Mouse (Mus musculus) CH12.LX (cell line): Measurements from ENCODE around the gene Tmem100. TPM values are rescaled to one million over a fixed set of nuclear protein-coding genes. Genes with fewer than 3 reads are reported as not detected.

ENCODE experiments used
- DNase-seq: peaks from one replicate; pipeline ENCODE4 v3.0.0-alpha.2; 2013; ENCODE audit errors: extremely low read depth
- H3K27ac ChIP-seq: 2 replicates; pipeline ENCODE4 v1.5.1; 2012; ENCODE audit warnings: low read depth, mild to moderate bottlenecking, control low read depth, moderate library complexity; ENCODE audit not compliant: insufficient read depth
- H3K27me3 ChIP-seq: replicated peaks from 2 replicates; pipeline ENCODE3; 2012; ENCODE audit warnings: inconsistent platforms
- H3K36me3 ChIP-seq, 2 experiments: replicated peaks in 1 of 2; 2 replicates each; pipeline versions ENCODE3 to v1.6.1; 2012; ENCODE audit warnings: inconsistent platforms in 1 of 2, low read length in 1 of 2, mild to moderate bottlenecking in 1 of 2, mixed read lengths in 1 of 2, moderate library complexity in 1 of 2; ENCODE audit not compliant: control insufficient read depth in 1 of 2, insufficient read depth in 1 of 2
- H3K4me1 ChIP-seq, 2 experiments: 2 replicates each; pipeline ENCODE4 v1.6.1; 2012; ENCODE audit warnings: inconsistent platforms in 1 of 2, moderate library complexity in 1 of 2; ENCODE audit not compliant: insufficient read depth in 2 of 2, control insufficient read depth in 1 of 2
- H3K4me2 ChIP-seq: 2 replicates; pipeline ENCODE4 v1.6.1; 2012; ENCODE audit warnings: low read depth, mild to moderate bottlenecking, control low read depth; ENCODE audit not compliant: poor library complexity, insufficient read depth, severe bottlenecking
- H3K4me3 ChIP-seq, 3 experiments: fragments of 150-350 bp in 1 of 3; sonication (generic) in 1 of 3; replicated peaks in 1 of 3; 2 replicates each; pipeline versions ENCODE3 to v1.5.1; 2011 to 2012; ENCODE audit warnings: low read depth in 2 of 3, low read length in 2 of 3, mild to moderate bottlenecking in 2 of 3, moderate library complexity in 2 of 3, control low read depth in 1 of 3, improper control_type of control experiment in 1 of 3, inconsistent platforms in 1 of 3, mixed read lengths in 1 of 3; ENCODE audit not compliant: poor library complexity in 1 of 3
- H3K79me2 ChIP-seq: replicated peaks from 2 replicates; pipeline ENCODE4 v1.6.1; 2012; ENCODE audit warnings: mild to moderate bottlenecking, moderate library complexity; ENCODE audit not compliant: control insufficient read depth, poor library complexity, insufficient read depth, severe bottlenecking; ENCODE audit errors: extremely low read depth
- H3K9ac ChIP-seq: 2 replicates; pipeline ENCODE4 v1.6.1; 2012; ENCODE audit warnings: low read depth, mild to moderate bottlenecking, control low read depth, moderate library complexity; ENCODE audit not compliant: insufficient read depth
- H3K9me3 ChIP-seq: replicated peaks from 2 replicates; pipeline ENCODE3; 2012; ENCODE audit warnings: low read length, inconsistent platforms, mixed read lengths
- BHLHE40 ChIP-seq: IDR thresholded peaks from 2 replicates; pipeline ENCODE4 v1.6.1; 2011; ENCODE audit warnings: mild to moderate bottlenecking, low read depth, low read length, improper control_type of control experiment
- CHD1 ChIP-seq: IDR thresholded peaks from 2 replicates; pipeline ENCODE4 v1.6.1; 2012; ENCODE audit warnings: low read depth, low read length, improper control_type of control experiment, inconsistent platforms
- CHD2 ChIP-seq: IDR thresholded peaks from 2 replicates; pipeline ENCODE4 v1.6.1; 2011; ENCODE audit warnings: low read length, improper control_type of control experiment
- CTCF ChIP-seq, 2 experiments: IDR thresholded peaks in 1 of 2; conservative IDR thresholded peaks in 1 of 2; 2 replicates each; pipeline ENCODE4 v1.5.1; 2011 to 2012; ENCODE audit warnings: low read depth in 2 of 2, low read length in 2 of 2, improper control_type of control experiment in 1 of 2, inconsistent platforms in 1 of 2, mild to moderate bottlenecking in 1 of 2, moderate library complexity in 1 of 2
- E2F4 ChIP-seq: IDR thresholded peaks from 2 replicates; pipeline ENCODE4 v1.6.1; 2011; ENCODE audit warnings: low read depth, low read length, improper control_type of control experiment; ENCODE audit not compliant: insufficient replicate concordance
- ELF1 ChIP-seq: IDR thresholded peaks from 2 replicates; pipeline ENCODE4 v1.6.1; 2014; ENCODE audit warnings: low read depth, mild to moderate bottlenecking, inconsistent platforms, low read length, improper control_type of control experiment
- EP300 ChIP-seq: IDR thresholded peaks from 2 replicates; pipeline ENCODE4 v1.6.1; 2011; ENCODE audit warnings: low read length, improper control_type of control experiment
- GABPA ChIP-seq: IDR thresholded peaks from 2 replicates; pipeline ENCODE4 v1.6.1; 2012; ENCODE audit warnings: low read depth, low read length, improper control_type of control experiment, inconsistent platforms; ENCODE audit not compliant: insufficient replicate concordance
- HCFC1 ChIP-seq: IDR thresholded peaks from 2 replicates; pipeline ENCODE4 v1.6.1; 2012; ENCODE audit warnings: low read depth, mild to moderate bottlenecking, inconsistent platforms, low read length, improper control_type of control experiment
- JUND ChIP-seq: conservative IDR thresholded peaks from 2 replicates; pipeline ENCODE4 v1.6.1; 2011; ENCODE audit warnings: low read depth, low read length, improper control_type of control experiment
- KAT2A ChIP-seq: IDR thresholded peaks from 2 replicates; pipeline ENCODE4 v1.6.1; 2012; ENCODE audit warnings: low read length, improper control_type of control experiment, inconsistent platforms; ENCODE audit not compliant: insufficient replicate concordance
- MAFK ChIP-seq: IDR thresholded peaks from 2 replicates; pipeline ENCODE4 v1.6.1; 2011; ENCODE audit warnings: low read length, improper control_type of control experiment; ENCODE audit not compliant: insufficient replicate concordance
- MAX ChIP-seq: IDR thresholded peaks from 2 replicates; pipeline ENCODE4 v1.6.1; 2011; ENCODE audit warnings: low read length, improper control_type of control experiment
- MAZ ChIP-seq: IDR thresholded peaks from 2 replicates; pipeline ENCODE4 v1.6.1; 2012; ENCODE audit warnings: low read depth, mild to moderate bottlenecking, inconsistent platforms, low read length, improper control_type of control experiment, moderate library complexity
- MXI1 ChIP-seq: IDR thresholded peaks from 2 replicates; pipeline ENCODE4 v1.6.1; 2011; ENCODE audit warnings: mild to moderate bottlenecking, low read depth, low read length, improper control_type of control experiment
- MYC ChIP-seq: IDR thresholded peaks from 2 replicates; pipeline ENCODE4 v1.6.1; 2011; ENCODE audit warnings: low read depth, mild to moderate bottlenecking, improper control_type of control experiment, low read length
- NELFE ChIP-seq: IDR thresholded peaks from 2 replicates; pipeline ENCODE4 v1.6.1; 2011; ENCODE audit warnings: low read depth, low read length, improper control_type of control experiment
- PAX5 ChIP-seq: IDR thresholded peaks from 2 replicates; pipeline ENCODE4 v1.6.1; 2012; ENCODE audit warnings: low read length, inconsistent platforms, mixed read lengths
- POLR2A ChIP-seq: IDR thresholded peaks from 2 replicates; pipeline ENCODE4 v1.6.1; 2011; ENCODE audit warnings: low read depth, mild to moderate bottlenecking, improper control_type of control experiment, low read length
- POLR2AphosphoS2 ChIP-seq: IDR thresholded peaks from 2 replicates; pipeline ENCODE4 v1.6.1; 2011; ENCODE audit warnings: low read depth, low read length, improper control_type of control experiment
- RAD21 ChIP-seq: IDR thresholded peaks from 2 replicates; pipeline ENCODE4 v1.6.1; 2011; ENCODE audit warnings: low read depth, mild to moderate bottlenecking, low read length, improper control_type of control experiment, moderate library complexity
- SMC3 ChIP-seq: IDR thresholded peaks from 2 replicates; pipeline ENCODE4 v1.6.1; 2011; ENCODE audit warnings: low read depth, low read length, improper control_type of control experiment
- TBP ChIP-seq: conservative IDR thresholded peaks from 2 replicates; pipeline ENCODE4 v1.6.1; 2011; ENCODE audit warnings: low read depth, low read length, improper control_type of control experiment
- TCF12 ChIP-seq: IDR thresholded peaks from 2 replicates; pipeline ENCODE4 v1.6.1; 2014; ENCODE audit warnings: low read depth, mild to moderate bottlenecking, inconsistent platforms, low read length, improper control_type of control experiment
- UBTF ChIP-seq: IDR thresholded peaks from 2 replicates; pipeline ENCODE4 v1.6.1; 2012; ENCODE audit warnings: low read depth, mild to moderate bottlenecking, inconsistent platforms, low read length, improper control_type of control experiment, moderate library complexity
- USF2 ChIP-seq: conservative IDR thresholded peaks from 2 replicates; pipeline ENCODE4 v1.6.1; 2011; ENCODE audit warnings: low read depth, low read length, improper control_type of control experiment
- ZC3H11A ChIP-seq: IDR thresholded peaks from 2 replicates; pipeline ENCODE4 v1.6.1; 2012; ENCODE audit warnings: low read depth, mild to moderate bottlenecking, inconsistent platforms, low read length, improper control_type of control experiment
- ZKSCAN1 ChIP-seq: IDR thresholded peaks from 2 replicates; pipeline ENCODE4 v1.6.1; 2012; ENCODE audit warnings: low read depth, inconsistent platforms, low read length, improper control_type of control experiment, borderline replicate concordance
- ZMIZ1 ChIP-seq: IDR thresholded peaks from 2 replicates; pipeline ENCODE4 v1.6.1; 2012; ENCODE audit warnings: low read depth, mild to moderate bottlenecking, inconsistent platforms, low read length, improper control_type of control experiment
- ZNF384 ChIP-seq: IDR thresholded peaks from 2 replicates; pipeline ENCODE4 v1.6.1; 2012; ENCODE audit warnings: low read depth, low read length, improper control_type of control experiment, inconsistent platforms
- dilution Hi-C: fragments of 300-500 bp; cut with MboI; formaldehyde crosslinking; loops from 2 replicates; pipeline ENCODE4 v1.14.3; 2020; ENCODE audit warnings: low sequenced_read_pairs; ENCODE audit not compliant: extremely low pct_unique_long_range_greater_than_20kb, extremely low pct_ligation_motif_present
- in situ Hi-C: fragments of 300-500 bp; cut with MboI; formaldehyde crosslinking; loops from 3 replicates; pipeline ENCODE4 v1.14.3; 2019; ENCODE audit warnings: low sequenced_read_pairs, low pct_ligation_motif_present, low pct_unique_long_range_greater_than_20kb, mixed read lengths
- polyA plus RNA-seq: library from polyadenylated mRNA; unstranded; fragments of >175 nt; gene quantifications from 2 replicates; pipeline ENCODE4 v1.2.1, GENCODE M21; 2012; ENCODE audit warnings: low read depth; ENCODE audit not compliant: insufficient read length
- total RNA-seq, 2 experiments: library from RNA; depleted of rRNA; stranded (reverse); fragments of 300-350 nt in 1 of 2; fragments of >200 nt in 1 of 2; gene quantifications; 2 replicates each; pipeline ENCODE4 v1.2.3; 2012 to 2014

Gene Tmem100
- total and polyA plus RNA-seq, 3 experiments, result 0.30 to 3.5 (median 1.0) TPM

DNA sequence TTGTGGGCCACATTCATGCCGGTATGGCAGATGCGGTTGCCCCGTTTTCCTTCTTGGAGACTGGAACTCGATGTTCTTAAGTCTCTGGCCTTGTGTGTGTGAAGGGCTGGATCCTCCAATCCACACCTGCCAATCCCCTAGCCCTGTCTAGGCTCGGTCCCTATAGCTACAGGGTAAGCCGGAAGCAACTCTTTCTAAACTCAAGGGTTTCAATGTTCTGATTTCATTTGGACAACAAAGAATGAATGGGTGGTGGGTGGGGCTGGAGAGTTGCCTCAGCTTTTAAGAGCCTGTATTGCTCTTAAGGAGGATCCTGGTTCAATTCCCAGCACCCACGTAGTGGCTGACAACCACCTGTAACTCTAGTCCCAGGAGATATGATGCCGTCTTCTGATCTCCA, 43.6 kb upstream of the Tmem100 start:
- Histone ChIP-seq H3K27ac (no peak overlapping the region), H3K4me2 (no peak overlapping the region), H3K9me3 (no peaks in the 10 kb centered on the region), H3K4me3 (no peak overlapping the region), H3K27me3 (no peaks in the 10 kb centered on the region)
- no peak for DNase-seq
- in situ Hi-C loops, result loop anchor here (5.0 to 25.0 kb wide), 2 partner anchors 181 to 626 kb away; no protein-coding TSS in a partner anchor
- TF ChIP-seq TCF12, result no peak
- TF ChIP-seq MAZ, result no peak
- TF ChIP-seq ZC3H11A, result no peak
- no peak for TF ChIP-seq POLR2AphosphoS2
- TF ChIP-seq MYC, result no peak
- no peak for TF ChIP-seq TBP
- no peak for TF ChIP-seq MAFK
- no peak for TF ChIP-seq POLR2A
- TF ChIP-seq SMC3, result no peak
- TF ChIP-seq CHD1, result no peak
- no peak for TF ChIP-seq GABPA
- TF ChIP-seq JUND, result no peak
- no peak for TF ChIP-seq ZKSCAN1
- TF ChIP-seq ELF1, result no peak
- no peak for TF ChIP-seq MXI1
- no peak for TF ChIP-seq CHD2
- no peak for TF ChIP-seq RAD21
- TF ChIP-seq, all 38 proteins: peak for 0
- Histone ChIP-seq H3K36me3 (peaks cover 0 to 30% of the 10 kb centered on the region in 2 experiments), H3K4me1 (peaks cover 24 to 64% of the 10 kb centered on the region in 2 experiments), H3K9ac (no peak overlapping the region), H3K79me2 (no peaks in the 10 kb centered on the region; the same call in 1 of the 2 replicates)
- dilution Hi-C loops, result no loop called here

DNA sequence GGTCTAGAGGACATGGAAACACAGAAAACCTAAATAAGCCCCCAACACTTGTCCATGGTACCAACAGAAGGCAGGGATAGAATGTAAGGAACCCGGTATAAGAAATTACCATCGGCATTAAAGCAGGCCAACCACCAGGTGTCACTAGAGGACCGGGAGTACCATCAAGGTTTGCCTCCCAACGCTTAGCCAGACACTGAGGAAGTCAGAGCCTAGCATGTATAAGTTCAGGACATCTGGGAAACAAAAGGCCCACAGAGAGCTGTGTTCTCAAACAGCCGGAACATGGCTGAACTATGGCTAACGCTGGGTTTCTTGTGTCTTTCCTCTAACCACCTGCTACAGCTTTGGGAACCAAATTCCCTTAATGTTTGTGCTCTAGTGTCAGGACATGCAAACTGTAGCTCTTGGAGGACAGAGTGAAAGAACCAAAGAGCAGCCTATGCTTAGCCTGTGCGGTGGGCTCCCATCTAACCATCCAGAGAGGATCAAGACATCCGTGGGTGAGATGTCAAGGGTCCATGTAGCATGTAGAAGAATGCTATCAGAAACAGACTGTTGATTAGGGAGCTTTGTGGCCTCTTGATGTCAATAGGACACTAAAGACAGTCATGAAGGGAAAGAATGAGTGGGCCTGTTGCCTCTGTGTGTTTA, 41.1 kb upstream of the Tmem100 start:
- Histone ChIP-seq H3K79me2 (no peaks in the 10 kb centered on the region; the same call in 1 of the 2 replicates), H3K27ac (no peak overlapping the region), H3K9ac (no peak overlapping the region), H3K4me1 (peaks cover 11 to 39% of the 10 kb centered on the region in 2 experiments), H3K4me2 (no peak overlapping the region), H3K27me3 (no peaks in the 10 kb centered on the region), H3K9me3 (no peaks in the 10 kb centered on the region), H3K36me3 (peaks cover 0 to 26% of the 10 kb centered on the region in 2 experiments), H3K4me3 (no peak overlapping the region)
- dilution Hi-C loops, result no loop called here
- DNase-seq, result peak; percentile 78
- in situ Hi-C loops, result loop anchor here (5.0 to 25.0 kb wide), 2 partner anchors 178 to 623 kb away; no protein-coding TSS in a partner anchor
- TF ChIP-seq ZC3H11A (peak; percentile 82), UBTF (no peak), EP300 (no peak), MAFK (no peak), ZKSCAN1 (no peak), POLR2A (no peak), BHLHE40 (no peak), CHD2 (no peak), JUND (no peak), PAX5 (no peak), CTCF (conservative IDR thresholded peaks at IDR 0.05 in 1 of 2, IDR thresholded peaks at IDR 0.05 in 1 of 2; ENCODE audit: low read depth in 2 of 2, low read length in 2 of 2) (peak; percentile 95 to 98), E2F4 (no peak), SMC3 (peak; percentile 98), MAZ (no peak), ZMIZ1 (no peak), MXI1 (no peak), POLR2AphosphoS2 (no peak), ZNF384 (no peak), GABPA (no peak), TBP (no peak), KAT2A (no peak), HCFC1 (no peak), MAX (no peak), NELFE (no peak), ELF1 (0 out of 2 replicates have a peak, but pooled peaks have one; percentile 36), USF2 (0 out of 2 replicates have a peak, but pooled peaks have one; percentile 7)
